Mouse (Mus musculus) CD4-positive helper T cell, adult 2 months (primary cell): ENCODE data around the gene Gm8180.
"Not testable (repeated sequence)": the region's sequence is repeated elsewhere in the genome, so short reads cannot be mapped to it uniquely, and the experiment has no call there.

ENCODE experiments used
- DNase-seq: peaks from one replicate; pipeline ENCODE4 v3.0.0-alpha.2; 2012; ENCODE audit warnings: low read depth, missing footprints, low spot score

Gene Gm8180

DNA sequence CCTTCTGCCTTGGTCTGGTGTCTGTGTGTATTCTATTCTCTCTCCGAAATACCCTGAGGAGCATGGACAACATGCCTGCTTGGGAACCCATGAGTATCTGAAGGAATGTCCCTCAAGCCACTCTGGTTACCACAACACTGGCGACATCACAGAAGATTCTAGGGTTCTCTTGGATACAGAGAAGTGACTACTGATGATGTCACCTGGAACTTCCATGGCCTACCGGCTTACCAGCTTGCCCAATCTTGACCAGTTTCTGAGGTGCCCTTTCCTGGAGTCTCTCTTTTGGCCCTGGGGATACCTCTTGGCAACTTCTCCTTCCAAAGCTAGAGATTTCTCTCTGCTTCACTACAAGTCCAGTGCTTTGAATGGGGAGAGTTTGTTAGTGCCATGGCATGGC is at the start of gene Gm8180:
Gene Gm8180, minus strand, starts transcription at position 101 of the 400 bp plus-strand sequence.
- DNase-seq, result not testable (repeated sequence)

DNA sequence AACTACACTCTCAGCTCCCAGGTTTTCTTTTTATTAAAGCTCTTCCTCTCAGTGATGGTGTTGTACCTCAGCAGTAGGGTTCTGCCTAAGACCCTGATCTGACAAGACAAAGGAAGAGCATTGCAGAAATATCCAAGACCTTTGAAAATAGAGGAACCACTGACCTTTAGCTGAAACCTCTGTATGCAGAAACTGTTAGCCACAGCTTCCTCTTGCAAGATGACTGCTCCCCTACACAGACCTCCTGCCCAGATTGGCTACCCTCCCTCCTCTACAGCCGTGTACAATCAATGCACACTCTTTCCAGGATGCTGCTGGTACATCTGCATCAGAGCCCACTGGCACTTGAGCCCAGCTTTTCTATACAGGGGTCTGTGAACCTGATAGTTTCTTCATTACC is 45.8 kb upstream of the Gm8180 start:
- DNase-seq, result not testable (repeated sequence)

DNA sequence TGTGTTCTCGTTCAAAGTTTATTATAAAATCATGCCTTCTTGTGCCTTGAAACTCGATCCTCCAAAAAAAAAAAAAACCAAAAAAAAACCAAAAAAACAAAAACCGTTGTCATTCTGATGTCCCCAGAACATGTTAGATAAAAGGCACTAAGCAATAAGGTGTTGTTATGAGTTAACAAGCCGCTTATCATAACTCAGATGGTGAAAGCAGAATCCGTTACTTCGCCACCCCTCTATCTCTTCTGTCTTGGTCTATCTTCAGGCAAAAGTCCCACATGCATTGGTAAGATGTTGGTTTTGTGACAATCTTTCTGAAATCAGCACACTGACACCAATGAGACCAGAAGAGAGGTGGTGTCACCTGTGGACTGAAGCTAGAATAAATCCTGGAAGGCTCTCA is 39.6 kb upstream of the Gm8180 start:
- not testable (repeated sequence) for DNase-seq

DNA sequence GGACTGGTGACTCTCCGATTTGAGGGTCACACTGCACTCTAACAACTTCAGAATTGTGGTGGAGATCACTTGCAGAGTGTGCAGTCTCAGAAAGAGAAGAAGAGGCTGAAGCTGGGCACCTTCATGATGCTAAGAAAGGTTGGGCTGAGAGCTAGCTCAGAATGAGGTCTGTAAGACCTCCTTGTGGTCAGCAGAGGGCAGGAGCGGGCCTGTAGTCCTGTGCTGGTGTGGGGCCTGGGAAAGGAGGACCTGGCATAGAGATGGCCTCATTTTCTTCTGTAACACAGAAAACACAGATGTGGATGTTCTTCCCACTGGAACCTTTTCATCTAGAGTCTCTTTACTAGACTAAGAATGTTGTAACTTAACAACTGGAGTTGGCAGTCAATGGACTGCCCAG is 37.3 kb upstream of the Gm8180 start:
- DNase-seq, result not testable (repeated sequence)

DNA sequence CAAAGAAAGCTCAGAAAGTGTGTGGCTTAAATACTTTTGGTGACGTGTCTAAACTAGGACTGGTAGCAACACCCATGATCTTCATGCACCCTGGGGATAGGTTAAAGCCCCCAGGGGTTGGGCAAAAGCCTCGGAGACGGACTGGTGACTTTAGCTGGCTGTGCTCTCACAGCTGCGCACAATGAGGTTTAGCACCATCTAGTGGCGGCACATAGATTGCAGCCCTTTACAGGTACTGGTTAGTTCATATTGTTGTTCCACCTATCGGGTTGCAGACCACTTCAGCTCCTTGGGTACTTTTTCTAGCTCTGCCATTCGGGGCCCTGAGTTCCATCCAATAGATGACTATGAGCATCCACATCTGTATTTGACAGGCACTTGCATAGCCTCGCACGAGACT is 27.9 kb upstream of the Gm8180 start:
- DNase-seq, result peak; percentile 4

DNA sequence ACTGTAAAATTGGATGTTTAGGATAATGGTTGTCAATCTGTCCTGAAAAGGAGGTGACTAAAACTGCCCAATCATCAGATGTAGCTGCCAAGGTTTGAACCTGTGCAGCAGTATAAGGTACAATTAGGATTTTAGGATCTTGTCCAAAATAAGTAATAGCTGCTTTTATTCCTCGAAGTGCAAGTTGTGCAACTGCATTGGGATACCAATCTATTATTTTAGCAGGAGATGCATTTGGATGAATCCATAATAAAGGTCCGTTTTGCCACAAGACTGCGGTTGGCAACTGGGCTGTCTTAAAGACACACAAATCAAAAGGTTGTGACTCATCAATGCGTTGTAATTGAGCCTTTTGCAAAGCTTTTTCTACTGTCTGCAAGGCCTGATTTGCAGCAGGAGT is 23.6 kb upstream of the Gm8180 start:
- DNase-seq, result not testable (repeated sequence)

DNA sequence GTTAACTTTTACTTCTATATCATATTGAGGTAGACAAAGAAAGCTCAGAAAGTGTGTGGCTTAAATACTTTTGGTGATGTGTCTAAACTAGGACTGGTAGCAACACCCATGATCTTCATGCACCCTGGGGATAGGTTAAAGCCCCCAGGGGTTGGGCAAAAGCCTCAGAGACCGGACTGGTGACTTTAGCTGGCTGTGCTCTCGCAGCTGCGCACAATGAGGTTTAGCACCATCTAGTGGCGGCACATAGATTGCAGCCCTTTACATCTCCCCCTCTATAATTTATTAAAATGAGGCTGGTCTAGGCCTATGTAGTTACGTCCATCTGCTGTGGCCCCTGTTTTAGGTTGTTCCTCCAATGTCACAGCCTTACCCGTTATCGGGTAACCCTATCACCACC is 19.9 kb upstream of the Gm8180 start:
- not testable (repeated sequence) for DNase-seq

DNA sequence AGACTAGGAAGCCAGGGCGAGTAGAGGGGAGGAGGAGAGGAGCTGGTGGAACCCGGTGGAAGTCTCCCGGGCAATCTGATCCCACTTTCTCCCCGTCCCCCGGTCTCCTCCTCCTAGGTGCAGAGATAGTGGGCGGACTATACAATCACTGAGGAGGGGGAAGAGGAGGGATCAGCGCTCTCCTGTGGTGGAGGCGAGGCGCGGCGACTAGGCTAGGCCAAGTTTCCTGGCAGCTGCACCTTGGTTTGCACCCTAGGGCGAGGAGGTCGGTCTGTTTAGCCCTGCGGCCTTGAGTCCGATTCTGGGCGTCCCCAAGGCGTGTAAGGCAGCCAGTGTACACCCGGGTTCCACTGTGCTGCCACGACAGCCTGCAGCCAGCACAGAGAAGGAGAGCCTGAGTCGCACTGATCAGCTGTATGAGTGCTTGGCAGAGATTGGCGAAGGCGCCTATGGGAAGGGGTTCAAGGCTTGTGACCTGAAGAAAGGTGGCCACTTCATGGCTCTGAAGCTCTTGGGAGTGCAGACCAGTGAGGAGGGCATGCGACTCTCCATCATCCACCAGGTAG is 12.4 kb upstream of the Gm8180 start:
- not testable (repeated sequence) for DNase-seq

DNA sequence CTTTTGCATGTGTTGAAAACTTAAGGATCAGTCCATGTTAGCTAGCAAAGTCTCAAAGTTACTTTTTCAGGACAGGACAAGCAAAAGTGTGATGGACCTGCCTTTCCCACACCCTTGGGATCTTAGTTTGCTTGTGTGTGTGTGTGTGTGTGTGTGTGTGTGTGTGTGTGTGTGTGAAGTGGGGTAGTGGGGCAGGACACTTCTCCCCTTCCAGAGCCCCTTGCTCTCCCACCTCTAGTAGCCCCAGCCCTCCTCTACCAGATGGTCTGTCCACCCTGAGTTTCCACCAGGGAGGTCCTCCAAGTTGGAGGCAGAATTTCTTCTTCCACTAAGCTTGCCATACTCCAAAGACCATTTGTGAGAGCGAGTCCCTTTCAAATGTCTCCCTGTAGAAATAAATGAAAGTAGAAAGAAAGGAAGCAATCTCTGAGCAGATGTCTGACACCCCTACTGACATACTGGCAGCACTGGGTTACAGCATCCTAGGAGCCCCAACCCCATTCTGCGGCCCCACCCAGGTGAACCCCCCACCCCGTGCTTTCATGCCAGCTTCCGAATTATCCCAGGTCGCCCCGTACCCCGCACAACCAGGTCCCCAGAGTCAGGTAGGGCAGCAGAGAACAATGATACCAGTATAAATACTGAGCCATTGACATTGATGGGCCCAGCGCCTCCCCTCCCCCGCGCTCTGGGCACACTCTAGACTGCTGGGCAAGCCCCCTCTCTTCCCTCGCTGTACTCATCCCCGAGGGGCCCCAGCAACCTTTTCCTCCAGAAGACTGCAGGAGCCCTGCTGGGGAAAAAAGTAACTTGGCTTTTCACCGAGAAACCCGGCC is 11.7 kb upstream of the Gm8180 start:
- no peak for DNase-seq

DNA sequence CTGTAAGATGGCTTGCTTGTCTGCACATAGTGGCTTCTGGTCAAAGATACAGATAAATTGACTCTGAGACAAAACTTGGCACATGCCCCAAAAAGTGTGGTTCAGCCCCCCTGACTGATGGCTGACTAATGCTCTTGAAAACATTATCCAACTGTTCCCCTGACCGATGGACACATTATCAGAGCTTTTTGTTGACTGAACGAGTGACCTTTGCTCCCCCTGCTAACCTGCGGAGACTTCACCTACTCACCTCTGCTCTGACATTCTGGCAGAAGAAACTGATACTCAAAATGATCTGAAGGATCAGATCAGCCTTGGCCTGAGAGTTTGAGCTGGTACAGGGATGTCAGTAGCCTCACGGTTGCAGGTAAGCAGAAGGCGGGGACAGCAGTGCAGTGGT is 9.3 kb upstream of the Gm8180 start:
- not testable (repeated sequence) for DNase-seq

DNA sequence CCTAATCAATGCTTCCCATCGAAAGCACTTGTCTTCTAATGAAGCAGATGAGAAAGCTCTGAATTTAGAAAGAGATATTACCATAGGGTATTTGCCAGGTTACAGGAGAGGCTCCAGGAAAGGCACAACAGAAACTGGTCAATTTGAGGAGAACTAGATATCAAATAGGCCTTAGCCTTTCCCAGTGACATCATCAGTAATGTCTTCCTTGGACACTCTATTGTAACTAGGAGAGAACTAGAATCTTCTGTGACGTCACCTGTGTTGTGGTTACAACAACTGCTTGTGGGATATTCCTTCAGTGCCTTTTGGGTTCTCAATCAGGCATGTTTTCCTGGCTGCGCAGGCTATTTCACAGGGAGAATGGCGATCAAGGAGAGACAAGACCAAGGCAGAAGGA is 37.0 kb downstream of the Gm8180 start, which contains the start of gene Gm6526:
Gene Gm6526, plus strand, starts transcription at position 301 of the 400 bp plus-strand sequence.
- DNase-seq, result not testable (repeated sequence)
